Comparison of ENCODE assay signal across 16 mouse cellular contexts in the genomic region with DNA sequence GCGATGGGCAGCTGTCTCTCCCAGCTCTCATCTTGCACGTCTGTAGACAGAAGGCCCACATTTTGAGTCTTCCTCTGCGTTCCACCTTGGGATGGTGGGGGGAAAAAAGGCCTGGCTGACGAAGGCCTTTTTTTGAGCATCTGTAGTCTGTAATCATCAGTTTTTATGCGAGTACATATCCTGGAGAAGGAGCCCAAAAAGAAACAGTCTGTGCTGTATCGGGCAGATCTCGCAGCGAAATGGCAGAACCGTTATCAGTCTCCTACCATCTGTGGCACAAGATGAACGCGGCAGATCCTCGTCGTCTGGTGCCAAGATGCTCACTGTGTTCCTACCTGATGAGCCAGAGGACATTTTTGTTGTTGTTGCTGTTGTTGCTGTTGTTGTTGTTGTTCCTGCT. TPM values are rescaled to one million over a fixed set of nuclear protein-coding genes. Genes with fewer than 3 reads are reported as not detected.
A peak's percentile ranks its signal among the peaks of the same experiment; 100 is the strongest.
DNase-seq lines count a peak whose midpoint lies in the region; ATAC-seq and TF ChIP-seq lines count a peak whose summit lies in the region.
"Had no signal": no experiment of that assay in that cellular context is flagged by ENCODE, and none has a peak within 500 bp of the region (broad histone marks: within the 10 kb centered on the region; RNA-seq: fewer than 3 reads in every experiment).

No protein-coding gene starts in this region.

- DNase-seq in cerebellum, adult 2 months = peak; percentile 78 to 86
- DNase-seq in cerebellum, postnatal 36 days = peak; percentile 68 to 77
- DNase-seq in gastrocnemius, postnatal 36 days = no peak
- DNase-seq in heart, embryonic 10.5 days (ENCODE audit: low spot score) = no peak
- DNase-seq: adrenal gland, postnatal 36 days; kidney, postnatal 10 days; liver; lung, embryonic 14.5 days had no signal

- H3K27me3 ChIP-seq in neural tube, embryonic 13.5 days = no peaks in the 10 kb centered on the region
- H3K27me3 ChIP-seq in neural tube, embryonic 15.5 days (replicated peaks) = no peaks in the 10 kb centered on the region
- no peaks in the 10 kb centered on the region for H3K27me3 ChIP-seq in cerebellum, adult 2 months (ENCODE audit: control insufficient read depth, insufficient read depth, low read length)
- H3K27me3 ChIP-seq in heart, embryonic 10.5 days (ENCODE audit: insufficient read depth, poor library complexity, severe bottlenecking) = no peaks in the 10 kb centered on the region
- H3K27me3 ChIP-seq: intestine, embryonic 15.5 days had no signal

- H3K4me2 ChIP-seq in neural tube, embryonic 13.5 days = no peak overlapping the region
- no peak overlapping the region for H3K4me2 ChIP-seq in neural tube, embryonic 15.5 days
- H3K4me2 ChIP-seq: heart, embryonic 12.5 days; intestine, embryonic 15.5 days; lung, embryonic 14.5 days had no signal

- no peak for TF ChIP-seq CTCF in cerebellum, adult 2 months (IDR thresholded peaks at IDR 0.05; ENCODE audit: borderline replicate concordance, insufficient read depth, low read depth, low read length)

- H3K4me3 ChIP-seq in neural tube, embryonic 13.5 days = no peak overlapping the region
- no peak overlapping the region for H3K4me3 ChIP-seq in neural tube, embryonic 15.5 days (replicated peaks)
- H3K4me3 ChIP-seq in cerebellum, adult 2 months (replicated peaks; ENCODE audit: insufficient read depth, low read depth, low read length) = peak overlapping the region; percentile 24
- H3K4me3 ChIP-seq in heart, embryonic 10.5 days = no peak overlapping the region
- H3K4me3 ChIP-seq: heart, embryonic 12.5 days; hindbrain, embryonic 10.5 days; intestine, embryonic 15.5 days; myocyte had no signal

- no peaks in the 10 kb centered on the region for H3K9me3 ChIP-seq in neural tube, embryonic 13.5 days
- H3K9me3 ChIP-seq in neural tube, embryonic 15.5 days (replicated peaks) = no peaks in the 10 kb centered on the region
- H3K9me3 ChIP-seq in heart, embryonic 10.5 days = no peaks in the 10 kb centered on the region
- H3K9me3 ChIP-seq: heart, embryonic 12.5 days; hindbrain, embryonic 10.5 days; intestine, embryonic 15.5 days had no signal

- TF ChIP-seq POLR2A in cerebellum, adult 2 months (IDR thresholded peaks at IDR 0.05; ENCODE audit: borderline replicate concordance, insufficient read depth, low read length) = peak; percentile 23; the same call in 1 of the 2 replicates

- ATAC-seq in neural tube, embryonic 13.5 days (ENCODE audit: low read depth) = no peak
- ATAC-seq in neural tube, embryonic 15.5 days (ENCODE audit: low FRiP score) = no peak
- ATAC-seq in megakaryocyte progenitor cell, adult 5-6 weeks (replicated peaks; ENCODE audit: poor library complexity) = peak; percentile 37; the same call in 1 of the 2 replicates
- ATAC-seq: activated CD4-positive, CD25-positive, alpha-beta regulatory T cell, adult 4 months; intestine, embryonic 15.5 days had no signal

- no peak overlapping the region for H3K27ac ChIP-seq in neural tube, embryonic 13.5 days (replicated peaks)
- H3K27ac ChIP-seq in neural tube, embryonic 15.5 days (replicated peaks) = no peak overlapping the region
- H3K27ac ChIP-seq in cerebellum, adult 2 months (ENCODE audit: insufficient read depth, low read length) = peak overlapping the region; percentile 86
- no peak overlapping the region for H3K27ac ChIP-seq in heart, embryonic 10.5 days
- H3K27ac ChIP-seq: hindbrain, embryonic 10.5 days; intestine, embryonic 15.5 days had no signal

- WGBS in neural tube, embryonic 13.5 days = 89% methylated on average over 13 of the region's 13 CpGs
- 80% methylated on average over 13 of the region's 13 CpGs for WGBS in neural tube, embryonic 15.5 days
- WGBS in cerebellum, adult 2 months = 9% methylated on average over 13 of the region's 13 CpGs
- 90% methylated on average over 13 of the region's 13 CpGs for WGBS in heart, embryonic 10.5 days

- H3K9ac ChIP-seq in neural tube, embryonic 13.5 days = peak overlapping the region; percentile 38; the same call in 1 of the 2 replicates
- H3K9ac ChIP-seq in neural tube, embryonic 15.5 days (replicated peaks) = no peak overlapping the region
- H3K9ac ChIP-seq: heart, embryonic 12.5 days; intestine, embryonic 15.5 days; lung, embryonic 14.5 days had no signal

- no peaks in the 10 kb centered on the region for H3K4me1 ChIP-seq in neural tube, embryonic 13.5 days (replicated peaks)
- no peaks in the 10 kb centered on the region for H3K4me1 ChIP-seq in neural tube, embryonic 15.5 days
- peaks cover 53% of the 10 kb centered on the region for H3K4me1 ChIP-seq in cerebellum, adult 2 months (ENCODE audit: control insufficient read depth, insufficient read depth, low read length)
- peaks cover 2% of the 10 kb centered on the region; the same call in 1 of the 2 replicates for H3K4me1 ChIP-seq in heart, embryonic 10.5 days
- H3K4me1 ChIP-seq: hindbrain, embryonic 10.5 days; intestine, embryonic 15.5 days had no signal

- H3K36me3 ChIP-seq in neural tube, embryonic 13.5 days = no peaks in the 10 kb centered on the region
- no peaks in the 10 kb centered on the region for H3K36me3 ChIP-seq in neural tube, embryonic 15.5 days
- H3K36me3 ChIP-seq in heart, embryonic 10.5 days = no peaks in the 10 kb centered on the region
- H3K36me3 ChIP-seq: heart, embryonic 12.5 days; hindbrain, embryonic 10.5 days; intestine, embryonic 15.5 days had no signal

- intact Hi-C loops in gastrocnemius, postnatal 36 days (cut with DNase I) = no loop called here

RNA-seq across cellular contexts. Expression of a gene that starts 8.9 kb away (rescaled TPM):
- 33.0 and 36.1 TPM in 2 replicates for polyA plus RNA-seq in neural tube, embryonic 13.5 days (2015; fragmentation: Nextera tagmentation; extraction: Ambion mirVana)
- polyA plus RNA-seq in neural tube, embryonic 15.5 days (2015; fragmentation: Nextera tagmentation; extraction: Ambion mirVana) = 39.8 and 41.6 TPM in 2 replicates
- 67.8 and 70.0 TPM in 2 replicates for polyA plus RNA-seq in cerebellum, adult 2 months (2012; rRNA removed)
- 12.3 and 15.1 TPM in 2 replicates for total RNA-seq in megakaryocyte progenitor cell, adult 5-6 weeks (2015)
- total RNA-seq in megakaryocyte progenitor cell, adult 5-6 weeks (2017) = 11.2 and 11.3 TPM in 2 replicates
- 1 to 10 TPM; 8.3 to 9.1 TPM for total RNA-seq in gastrocnemius, postnatal 36 days (2021)
- polyA plus RNA-seq in heart, embryonic 10.5 days (2016; fragmentation: Nextera tagmentation; extraction: Ambion mirVana) = 19.6 and 21.8 TPM in 2 replicates

RNA-seq across cellular contexts. Expression of a gene that starts 8.9 kb away (rescaled TPM):
- polyA plus RNA-seq in neural tube, embryonic 13.5 days (2015; fragmentation: Nextera tagmentation; extraction: Ambion mirVana) = 15.0 and 18.9 TPM in 2 replicates
- polyA plus RNA-seq in neural tube, embryonic 15.5 days (2015; fragmentation: Nextera tagmentation; extraction: Ambion mirVana) = 14.6 and 18.7 TPM in 2 replicates
- polyA plus RNA-seq in cerebellum, adult 2 months (2012; rRNA removed) = 13.7 and 14.3 TPM in 2 replicates
- total RNA-seq in megakaryocyte progenitor cell, adult 5-6 weeks (2015) = 32.4 and 40.4 TPM in 2 replicates
- 37.9 and 51.5 TPM in 2 replicates for total RNA-seq in megakaryocyte progenitor cell, adult 5-6 weeks (2017)
- 1 to 10 TPM; 5.7 to 5.8 TPM for total RNA-seq in gastrocnemius, postnatal 36 days (2021)
- polyA plus RNA-seq in heart, embryonic 10.5 days (2016; fragmentation: Nextera tagmentation; extraction: Ambion mirVana) = 20.0 and 27.6 TPM in 2 replicates

Comparison
In these comparisons a context has a peak if more than half of its experiments do, and no peak if none do; other contexts are left out.
1. DNase-seq: peak in cerebellum, adult 2 months (2 of 2) and cerebellum, postnatal 36 days (2 of 2); none in gastrocnemius, postnatal 36 days (0 of 2) and heart, embryonic 10.5 days (single experiment).